Mouse (Mus musculus): ENCODE data around the gene Faf1. TPM values are rescaled to one million over a fixed set of nuclear protein-coding genes. Genes with fewer than 3 reads are reported as not detected.

The Faf1 gene
- polyA plus RNA-seq, 1 experiment from 2014 or later, result 27.4 TPM

DNA sequence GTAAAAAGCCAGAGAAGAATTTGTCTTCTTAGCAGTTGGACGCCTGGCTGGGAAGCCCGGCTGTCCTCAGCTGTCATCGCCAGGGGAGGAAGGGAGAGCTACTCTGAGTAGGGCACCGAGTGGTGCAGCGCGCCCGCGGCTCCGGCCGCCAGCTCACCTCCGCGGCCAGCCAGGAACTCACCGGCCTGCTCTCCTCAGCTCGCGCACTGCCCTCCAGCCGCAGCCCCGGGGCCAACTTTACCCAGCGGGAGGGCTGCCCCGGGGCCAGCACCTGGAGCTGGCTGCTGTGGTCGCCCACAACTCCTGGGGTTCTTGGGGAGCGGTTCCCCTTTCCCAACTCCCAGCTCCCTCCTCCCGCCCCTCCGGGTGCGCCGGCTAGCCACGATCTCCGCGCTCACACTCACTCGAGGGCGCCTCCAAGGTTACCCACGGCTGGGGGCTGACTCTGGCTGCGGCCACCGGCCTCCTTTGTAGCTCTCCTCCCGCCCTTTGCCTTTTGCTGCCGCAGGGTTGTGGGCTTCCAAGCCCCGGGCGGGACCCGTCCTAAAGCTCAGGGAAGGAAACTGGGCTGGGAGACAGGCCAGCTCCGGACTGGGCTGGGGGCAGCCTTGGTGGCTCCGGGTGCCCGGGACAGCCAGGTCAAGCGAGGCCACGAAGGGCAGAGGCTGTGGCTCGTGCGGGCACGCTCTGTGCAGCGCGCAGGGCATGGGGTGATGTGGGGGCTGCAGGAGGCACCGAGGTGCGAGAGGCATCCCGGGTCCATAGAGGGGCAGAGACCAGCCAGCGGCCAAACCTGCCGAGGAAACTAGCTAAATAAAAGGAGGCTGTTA is 19.2 kb upstream of the Faf1 start:
- no peaks in the 10 kb centered on the region for H3K36me3 ChIP-seq (replicated peaks)
- peak; percentile 72 for DNase-seq (ENCODE audit: low spot score)
- H3K9me3 ChIP-seq, result no peaks in the 10 kb centered on the region
- H3K27ac ChIP-seq (replicated peaks), result no peak overlapping the region; the same call in 1 of the 2 replicates
- peak overlapping the region; percentile 49 for H3K4me3 ChIP-seq
- WGBS, result under 1% methylated on average over 52 of the region's 53 CpGs
- peaks cover 98% of the 10 kb centered on the region for H3K27me3 ChIP-seq (replicated peaks; ENCODE audit: low read depth, poor library complexity, severe bottlenecking)
- H3K4me1 ChIP-seq, result peaks cover 9% of the 10 kb centered on the region

GRCm38 (mm10) chr4:109657851-109658500 is 18.4 kb upstream of the Faf1 start:
- peaks cover 9% of the 10 kb centered on the region for H3K4me1 ChIP-seq
- peak; percentile 50 for DNase-seq (ENCODE audit: low spot score)
- no peak overlapping the region for H3K27ac ChIP-seq (replicated peaks)
- peaks cover 100% of the 10 kb centered on the region for H3K27me3 ChIP-seq (replicated peaks; ENCODE audit: low read depth, poor library complexity, severe bottlenecking)
- peak overlapping the region; percentile 49 for H3K4me3 ChIP-seq
- WGBS, result under 1% methylated on average over 20 of the region's 20 CpGs
- H3K9me3 ChIP-seq, result no peaks in the 10 kb centered on the region
- no peaks in the 10 kb centered on the region for H3K36me3 ChIP-seq (replicated peaks)

- Histone ChIP-seq H3K27ac (replicated peaks) (no peak overlapping the region), H3K36me3 (replicated peaks) (no peaks in the 10 kb centered on the region), H3K4me1 (peaks cover 9% of the 10 kb centered on the region), H3K9me3 (no peaks in the 10 kb centered on the region), H3K27me3 (replicated peaks; ENCODE audit: low read depth, poor library complexity, severe bottlenecking) (peaks cover 100% of the 10 kb centered on the region), H3K4me3 (no peak overlapping the region)
- peak; percentile 13 for DNase-seq (ENCODE audit: low spot score)
- WGBS, result 2% methylated on average over 8 of the region's 8 CpGs
These were observed 17.6 kb upstream of the Faf1 start for GRCm38 (mm10) chr4:109658826-109659225.

DNA sequence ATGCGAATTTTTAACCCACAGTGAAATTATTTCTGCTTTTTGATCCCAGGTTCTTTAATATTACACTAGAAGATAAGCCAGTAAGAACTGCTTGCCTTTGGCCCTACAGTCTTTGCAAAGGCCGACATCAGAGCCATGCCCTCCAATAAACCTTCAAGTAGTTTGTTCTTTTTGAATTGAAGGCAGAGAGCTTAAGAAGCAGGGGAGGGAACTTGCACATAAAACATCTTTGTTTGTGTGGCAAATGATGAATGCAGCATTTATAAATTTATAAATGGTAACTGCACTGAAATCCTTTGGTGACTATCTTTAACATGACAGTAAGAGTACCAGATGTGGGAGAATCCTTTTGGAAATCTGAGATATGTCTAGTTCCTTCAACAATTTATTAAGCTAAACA is 16.8 kb upstream of the Faf1 start:
- DNase-seq (ENCODE audit: low spot score), result no peak
- Histone ChIP-seq H3K27ac (replicated peaks) (no peak overlapping the region), H3K4me3 (no peak overlapping the region), H3K4me1 (peaks cover 9% of the 10 kb centered on the region), H3K9me3 (no peaks in the 10 kb centered on the region), H3K27me3 (replicated peaks; ENCODE audit: low read depth, poor library complexity, severe bottlenecking) (peaks cover 100% of the 10 kb centered on the region), H3K36me3 (replicated peaks) (no peaks in the 10 kb centered on the region)
- WGBS, result 7% methylated on average over 2 of the region's 2 CpGs

GRCm38 (mm10) chr4:109660568-109660967 is 15.8 kb upstream of the Faf1 start:
- peaks cover 100% of the 10 kb centered on the region for H3K27me3 ChIP-seq (replicated peaks; ENCODE audit: low read depth, poor library complexity, severe bottlenecking)
- no peaks in the 10 kb centered on the region for H3K9me3 ChIP-seq
- no peak overlapping the region for H3K27ac ChIP-seq (replicated peaks)
- H3K36me3 ChIP-seq (replicated peaks), result no peaks in the 10 kb centered on the region
- DNase-seq (ENCODE audit: low spot score), result no peak
- WGBS, result 5% methylated on average over 3 of the region's 3 CpGs
- no peak overlapping the region for H3K4me3 ChIP-seq
- peaks cover 17% of the 10 kb centered on the region for H3K4me1 ChIP-seq

GRCm38 (mm10) chr4:109661183-109661582 is 15.2 kb upstream of the Faf1 start:
- DNase-seq (ENCODE audit: low spot score), result peak; percentile 38
- no peak overlapping the region for H3K27ac ChIP-seq (replicated peaks)
- WGBS, result 4% methylated on average over 5 of the region's 5 CpGs
- no peaks in the 10 kb centered on the region for H3K9me3 ChIP-seq
- no peaks in the 10 kb centered on the region for H3K36me3 ChIP-seq (replicated peaks)
- peaks cover 23% of the 10 kb centered on the region for H3K4me1 ChIP-seq
- H3K27me3 ChIP-seq (replicated peaks; ENCODE audit: low read depth, poor library complexity, severe bottlenecking), result peaks cover 100% of the 10 kb centered on the region
- no peak overlapping the region for H3K4me3 ChIP-seq

DNA sequence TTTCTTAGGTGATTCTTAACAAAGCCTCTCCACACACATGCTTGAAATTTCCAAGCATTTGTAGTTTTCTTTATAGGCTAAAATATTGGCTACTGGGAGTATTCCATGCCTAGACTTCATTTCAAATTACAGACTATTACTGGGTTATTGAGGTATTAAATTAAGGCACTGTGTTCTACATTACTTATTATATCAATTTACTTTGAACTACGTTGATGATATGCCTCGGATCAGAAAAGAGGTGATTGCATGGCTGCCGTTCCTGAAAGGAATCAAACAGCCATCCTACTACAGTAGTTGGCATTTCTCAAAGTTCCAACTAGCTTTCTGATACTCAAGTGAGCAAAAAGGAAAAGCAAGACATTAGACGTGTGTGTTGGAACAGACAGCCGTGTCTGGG is 14.1 kb upstream of the Faf1 start:
- H3K36me3 ChIP-seq (replicated peaks), result no peaks in the 10 kb centered on the region
- peaks cover 26% of the 10 kb centered on the region for H3K4me1 ChIP-seq
- DNase-seq (ENCODE audit: low spot score), result peak; percentile 15
- no peaks in the 10 kb centered on the region for H3K9me3 ChIP-seq
- no peak overlapping the region for H3K4me3 ChIP-seq
- H3K27ac ChIP-seq (replicated peaks), result no peak overlapping the region
- peaks cover 90% of the 10 kb centered on the region for H3K27me3 ChIP-seq (replicated peaks; ENCODE audit: low read depth, poor library complexity, severe bottlenecking)
- 5% methylated on average over 5 of the region's 5 CpGs for WGBS

DNA sequence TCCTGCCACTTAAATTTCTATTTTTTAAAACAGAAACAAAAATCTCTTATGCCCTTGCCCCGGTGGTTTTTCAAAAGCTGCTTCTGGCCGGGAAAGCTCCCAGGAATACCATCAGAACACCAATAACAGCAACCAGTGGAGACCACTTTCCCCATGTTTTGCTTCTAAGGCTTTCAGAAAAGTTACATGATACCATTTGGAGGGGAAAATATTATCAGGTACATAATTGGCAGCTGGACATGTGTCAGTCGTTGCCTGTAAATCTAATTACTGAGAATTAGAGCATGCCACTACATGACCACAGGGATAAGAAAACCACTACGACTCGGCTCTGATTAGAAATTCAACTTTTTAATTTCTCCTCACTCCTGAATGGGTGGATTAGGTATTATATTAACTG is 12.3 kb upstream of the Faf1 start:
- Histone ChIP-seq H3K27me3 (replicated peaks; ENCODE audit: low read depth, poor library complexity, severe bottlenecking) (peaks cover 80% of the 10 kb centered on the region), H3K4me1 (peaks cover 25% of the 10 kb centered on the region), H3K4me3 (no peak overlapping the region), H3K9me3 (no peaks in the 10 kb centered on the region), H3K27ac (replicated peaks) (no peak overlapping the region), H3K36me3 (replicated peaks) (no peaks in the 10 kb centered on the region)
- peak; percentile 9 for DNase-seq (ENCODE audit: low spot score)
- WGBS, result 9% methylated on average over 5 of the region's 5 CpGs

GRCm38 (mm10) chr4:109665101-109665981 is 11.0 kb upstream of the Faf1 start:
- Histone ChIP-seq H3K27me3 (replicated peaks; ENCODE audit: low read depth, poor library complexity, severe bottlenecking) (peaks cover 67% of the 10 kb centered on the region), H3K4me1 (peaks cover 25% of the 10 kb centered on the region), H3K36me3 (replicated peaks) (no peaks in the 10 kb centered on the region), H3K27ac (replicated peaks) (peak overlapping the region; percentile 93), H3K9me3 (no peaks in the 10 kb centered on the region), H3K4me3 (peak overlapping the region; percentile 79)
- under 1% methylated on average over 49 of the region's 49 CpGs for WGBS
- DNase-seq (ENCODE audit: low spot score), result peak; percentile 72

- peaks cover 60% of the 10 kb centered on the region for H3K27me3 ChIP-seq (replicated peaks; ENCODE audit: low read depth, poor library complexity, severe bottlenecking)
- DNase-seq (ENCODE audit: low spot score), result peak; percentile 72
- under 1% methylated on average over 49 of the region's 49 CpGs for WGBS
These were observed 10.4 kb upstream of the Faf1 start for GRCm38 (mm10) chr4:109665982-109666460.

DNA sequence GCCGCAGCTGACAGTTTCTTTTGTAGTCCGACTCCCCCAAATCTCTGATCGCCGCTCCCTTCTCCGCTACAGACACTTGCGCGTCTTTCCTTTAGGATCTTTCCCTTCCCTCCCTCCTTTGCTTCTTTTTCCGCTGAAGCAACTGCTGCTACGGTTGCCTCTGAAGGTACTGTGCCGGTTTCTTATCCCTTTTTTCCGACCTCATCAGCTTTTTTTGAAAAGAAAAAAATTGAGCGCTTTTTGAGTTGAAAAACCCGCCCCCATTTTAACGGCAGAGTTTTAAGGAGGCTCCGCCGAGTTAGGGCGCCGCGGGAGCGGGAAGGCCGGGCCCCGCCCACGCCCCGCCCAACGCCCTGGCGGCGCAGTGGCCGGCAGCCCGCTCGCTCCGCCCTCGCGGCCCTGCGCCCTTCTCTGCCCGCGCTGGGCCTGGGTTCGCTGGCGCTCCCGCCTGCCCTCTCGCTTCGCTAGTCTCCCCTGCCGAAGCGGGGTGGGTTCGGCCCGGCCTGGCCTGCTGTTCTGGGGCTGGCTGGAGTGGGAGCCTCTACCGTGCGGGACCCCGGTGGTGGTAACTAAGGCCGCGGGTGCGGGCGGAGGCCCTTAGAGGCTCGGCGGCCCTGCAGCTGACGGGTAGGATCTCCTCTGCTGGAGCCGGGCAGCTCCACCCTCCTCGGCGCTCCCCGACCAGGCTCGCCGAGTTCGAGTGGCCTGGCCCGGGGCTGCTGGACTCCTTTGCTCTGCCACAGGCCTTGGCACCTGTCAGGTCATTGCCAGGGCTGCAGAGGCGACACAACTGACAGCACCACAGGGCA is 9.7 kb upstream of the Faf1 start, which contains the start of gene Cdkn2c:
Gene Cdkn2c (minus strand): TSS at position 729 of the 809 bp plus-strand sequence.
- no peaks in the 10 kb centered on the region for H3K36me3 ChIP-seq (replicated peaks)
- peak within 1 kb of the TSS; percentile 79 for H3K4me3 ChIP-seq
- WGBS, result under 1% methylated on average over 64 of the region's 64 CpGs
- H3K4me1 ChIP-seq, result peaks cover 25% of the 10 kb centered on the region
- DNase-seq (ENCODE audit: low spot score), result peak; percentile 90
- H3K9me3 ChIP-seq, result no peaks in the 10 kb centered on the region
- peaks cover 54% of the 10 kb centered on the region for H3K27me3 ChIP-seq (replicated peaks; ENCODE audit: low read depth, poor library complexity, severe bottlenecking)
- peak within 1 kb of the TSS; percentile 93 for H3K27ac ChIP-seq (replicated peaks)

More at GRCm38 (mm10) chr4:109665982-109666460, 10.4 kb upstream of the Faf1 start:
- H3K4me1 ChIP-seq, result peaks cover 25% of the 10 kb centered on the region
- no peaks in the 10 kb centered on the region for H3K9me3 ChIP-seq
- H3K27ac ChIP-seq (replicated peaks), result peak overlapping the region; percentile 93
- no peaks in the 10 kb centered on the region for H3K36me3 ChIP-seq (replicated peaks)
- peak overlapping the region; percentile 79 for H3K4me3 ChIP-seq
